Comparison of ENCODE assay signal across 8 mouse cellular contexts in genomic region chr12:88419912-88420621, GRCm38 (mm10). TPM values are rescaled to one million over a fixed set of nuclear protein-coding genes. Genes with fewer than 3 reads are reported as not detected.
A peak's percentile ranks its signal among the peaks of the same experiment; 100 is the strongest.
DNase-seq lines count a peak whose midpoint lies in the region; ATAC-seq and TF ChIP-seq lines count a peak whose summit lies in the region.

No protein-coding gene starts in this region.

- WGBS in embryonic facial prominence, embryonic 12.5 days = 70% methylated on average over 12 of the region's 12 CpGs
- WGBS in embryonic facial prominence, embryonic 10.5 days = 85% methylated on average over 12 of the region's 12 CpGs
- 74% methylated on average over 12 of the region's 12 CpGs for WGBS in midbrain, embryonic 14.5 days
- 88% methylated on average over 12 of the region's 12 CpGs for WGBS in midbrain, embryonic 10.5 days
- 67% methylated on average over 12 of the region's 12 CpGs for WGBS in lung, postnatal 0 days

- no peak for TF ChIP-seq EP300 in lung, postnatal 0 days (IDR thresholded peaks at IDR 0.05)

- peak; percentile 78 for ATAC-seq in embryonic facial prominence, embryonic 12.5 days (ENCODE audit: insufficient number of reproducible peaks, insufficient read depth, low FRiP score, low TSS enrichment)
- ATAC-seq in midbrain, embryonic 14.5 days (ENCODE audit: low FRiP score, low TSS enrichment) = peak; percentile 12; the same call in 1 of the 2 replicates
- ATAC-seq in lung, postnatal 0 days = peak; percentile 25; the same call in 1 of the 2 replicates

- no peaks in the 10 kb centered on the region for H3K36me3 ChIP-seq in embryonic facial prominence, embryonic 12.5 days
- H3K36me3 ChIP-seq in embryonic facial prominence, embryonic 10.5 days (replicated peaks) = no peaks in the 10 kb centered on the region
- H3K36me3 ChIP-seq in midbrain, embryonic 14.5 days (ENCODE audit: control insufficient read depth, insufficient read depth, low read length) = no peaks in the 10 kb centered on the region; the same call in 1 of the 2 replicates
- no peaks in the 10 kb centered on the region for H3K36me3 ChIP-seq in midbrain, embryonic 10.5 days
- no peaks in the 10 kb centered on the region for H3K36me3 ChIP-seq in lung, postnatal 0 days (ENCODE audit: insufficient read depth, low read length)

- no peak for DNase-seq in embryonic facial prominence, embryonic 10.5 days (ENCODE audit: low spot score)
- peak; percentile 30 for DNase-seq in midbrain, embryonic 14.5 days
- DNase-seq in midbrain, embryonic 10.5 days (ENCODE audit: low spot score) = no peak
- peak; percentile 53 for DNase-seq in heart, postnatal 4 days
- no peak for DNase-seq in lung, postnatal 0 days (ENCODE audit: low spot score)
- DNase-seq in natural killer cell, adult 2 months (ENCODE audit: low spot score in 2 of 2) = no peak
- no peak for DNase-seq in spleen, postnatal 36 days (ENCODE audit: low spot score in 2 of 2)

- no peaks in the 10 kb centered on the region for H3K27me3 ChIP-seq in embryonic facial prominence, embryonic 12.5 days
- no peaks in the 10 kb centered on the region for H3K27me3 ChIP-seq in embryonic facial prominence, embryonic 10.5 days (replicated peaks; ENCODE audit: low read depth, poor library complexity, severe bottlenecking)
- H3K27me3 ChIP-seq in midbrain, embryonic 14.5 days (ENCODE audit: control insufficient read depth, insufficient read depth, low read length) = no peaks in the 10 kb centered on the region
- H3K27me3 ChIP-seq in midbrain, embryonic 10.5 days (ENCODE audit: low read depth, poor library complexity, severe bottlenecking) = no peaks in the 10 kb centered on the region
- H3K27me3 ChIP-seq in lung, postnatal 0 days (replicated peaks; ENCODE audit: insufficient read depth, low read length) = no peaks in the 10 kb centered on the region

- no peak overlapping the region for H3K4me2 ChIP-seq in embryonic facial prominence, embryonic 12.5 days (replicated peaks)
- no peak overlapping the region for H3K4me2 ChIP-seq in midbrain, embryonic 14.5 days (ENCODE audit: low read length)
- H3K4me2 ChIP-seq in lung, postnatal 0 days (replicated peaks; ENCODE audit: low read depth, low read length) = no peak overlapping the region

- H3K9me3 ChIP-seq in embryonic facial prominence, embryonic 12.5 days = no peaks in the 10 kb centered on the region
- H3K9me3 ChIP-seq in embryonic facial prominence, embryonic 10.5 days = no peaks in the 10 kb centered on the region
- no peaks in the 10 kb centered on the region for H3K9me3 ChIP-seq in midbrain, embryonic 14.5 days (ENCODE audit: control insufficient read depth, low read length)
- no peaks in the 10 kb centered on the region for H3K9me3 ChIP-seq in midbrain, embryonic 10.5 days (replicated peaks)
- no peaks in the 10 kb centered on the region for H3K9me3 ChIP-seq in lung, postnatal 0 days (ENCODE audit: low read length)

- no peaks in the 10 kb centered on the region for H3K4me1 ChIP-seq in embryonic facial prominence, embryonic 12.5 days
- H3K4me1 ChIP-seq in embryonic facial prominence, embryonic 10.5 days = no peaks in the 10 kb centered on the region
- H3K4me1 ChIP-seq in midbrain, embryonic 14.5 days (ENCODE audit: control insufficient read depth, insufficient read depth, low read length) = no peaks in the 10 kb centered on the region
- no peaks in the 10 kb centered on the region for H3K4me1 ChIP-seq in midbrain, embryonic 10.5 days
- no peaks in the 10 kb centered on the region for H3K4me1 ChIP-seq in lung, postnatal 0 days (ENCODE audit: insufficient read depth, low read depth, low read length)

- no peak overlapping the region for H3K4me3 ChIP-seq in embryonic facial prominence, embryonic 12.5 days
- H3K4me3 ChIP-seq in embryonic facial prominence, embryonic 10.5 days = no peak overlapping the region
- no peak overlapping the region for H3K4me3 ChIP-seq in midbrain, embryonic 14.5 days (replicated peaks; ENCODE audit: low read depth, low read length)
- no peak overlapping the region for H3K4me3 ChIP-seq in midbrain, embryonic 10.5 days
- H3K4me3 ChIP-seq in lung, postnatal 0 days (ENCODE audit: low read depth, low read length) = no peak overlapping the region

- H3K27ac ChIP-seq in embryonic facial prominence, embryonic 12.5 days = no peak overlapping the region
- no peak overlapping the region for H3K27ac ChIP-seq in embryonic facial prominence, embryonic 10.5 days (replicated peaks)
- 0 out of 2 replicates have a peak overlapping the region, but pooled peaks have one; percentile 6 for H3K27ac ChIP-seq in midbrain, embryonic 14.5 days (replicated peaks; ENCODE audit: low read depth, low read length)
- H3K27ac ChIP-seq in midbrain, embryonic 10.5 days (replicated peaks) = no peak overlapping the region
- no peak overlapping the region for H3K27ac ChIP-seq in lung, postnatal 0 days (ENCODE audit: low read length)

- H3K9ac ChIP-seq in embryonic facial prominence, embryonic 12.5 days = no peak overlapping the region
- no peak overlapping the region for H3K9ac ChIP-seq in midbrain, embryonic 14.5 days (replicated peaks; ENCODE audit: low read length)
- no peak overlapping the region for H3K9ac ChIP-seq in lung, postnatal 0 days (replicated peaks; ENCODE audit: low read depth)

- no peak for TF ChIP-seq CTCF in lung, postnatal 0 days (IDR thresholded peaks at IDR 0.05)

RNA-seq across cellular contexts. Expression of gene Adck1, which starts 59.7 kb away (rescaled TPM):
- polyA plus RNA-seq in embryonic facial prominence, embryonic 12.5 days (2016; fragmentation: Nextera tagmentation; extraction: Ambion mirVana) = 23.1 and 24.3 TPM in 2 replicates
- polyA plus RNA-seq in embryonic facial prominence, embryonic 10.5 days (2016; fragmentation: Nextera tagmentation; extraction: Ambion mirVana) = 21.8 and 23.7 TPM in 2 replicates
- 28.6 and 31.3 TPM in 2 replicates for polyA plus RNA-seq in midbrain, embryonic 14.5 days (2014; fragmentation: Nextera tagmentation; extraction: Ambion mirVana)
- 20.4 and 20.7 TPM in 2 replicates for polyA plus RNA-seq in midbrain, embryonic 10.5 days (2016; fragmentation: Nextera tagmentation; extraction: Ambion mirVana)
- 10 to 100 TPM; 21.6 to 21.9 TPM for total RNA-seq in heart, postnatal 4 days (2021)
- 12.5 and 12.9 TPM in 2 replicates for polyA plus RNA-seq in lung, postnatal 0 days (2015; fragmentation: Nextera tagmentation; extraction: Ambion mirVana)

Comparison
In these comparisons a context has a peak if more than half of its experiments do, and no peak if none do; other contexts are left out.
1. DNase-seq: peak in midbrain, embryonic 14.5 days (single experiment) and heart, postnatal 4 days (single experiment); none in embryonic facial prominence, embryonic 10.5 days (single experiment), midbrain, embryonic 10.5 days (single experiment), lung, postnatal 0 days (single experiment), natural killer cell, adult 2 months (0 of 2) and spleen, postnatal 36 days (0 of 2).
2. ATAC-seq: peak in every context shown above with its lines; median percentile 78 in embryonic facial prominence, embryonic 12.5 days; 25 in lung, postnatal 0 days; 12 in midbrain, embryonic 14.5 days.